Mouse (Mus musculus) activated CD4-positive, CD25-positive, alpha-beta regulatory T cell, adult 9 weeks (primary cell): ENCODE results near the gene Cacng1. TPM values are rescaled to one million over a fixed set of nuclear protein-coding genes. Genes with fewer than 3 reads are reported as not detected.

Source experiments
- polyA plus RNA-seq: library from polyadenylated mRNA; unstranded; fragments of 100-300 nt; shearing (Covaris generic); gene quantifications from one replicate; pipeline ENCODE4 v1.2.1, GENCODE M21; 2017

The Cacng1 gene
- polyA plus RNA-seq = not detected

DNA sequence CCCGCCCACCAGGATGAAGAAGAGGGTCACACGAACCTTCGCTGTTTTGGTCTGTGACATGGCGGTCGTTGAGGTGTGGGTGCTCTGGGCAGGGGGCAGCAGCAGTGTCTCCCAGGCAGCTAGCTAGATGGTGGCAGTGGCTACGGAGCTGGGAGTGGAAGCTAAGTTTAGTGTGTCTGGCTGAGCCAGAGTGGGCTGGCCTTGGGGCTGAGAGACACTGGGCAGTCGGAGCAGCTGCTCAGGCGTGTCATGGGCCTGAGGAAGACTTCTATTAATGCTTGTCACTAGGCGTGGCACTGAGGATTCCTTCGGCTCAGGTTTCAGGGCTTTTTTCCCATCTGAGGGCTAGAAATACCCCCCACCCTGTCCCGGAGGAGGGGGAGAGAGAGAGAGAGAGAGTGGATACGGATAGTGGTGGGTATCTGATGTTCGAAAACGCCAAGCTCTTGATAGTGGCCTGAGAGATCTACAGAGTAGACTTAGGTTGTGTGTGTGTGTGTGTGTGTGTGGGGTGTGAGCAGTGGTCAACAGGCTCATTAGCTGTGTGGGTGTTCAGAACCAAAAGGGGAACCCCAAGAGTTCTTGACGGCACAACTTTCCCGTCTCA, at the start of gene Cacng1:
Cacng1 (minus strand) TSS at position 191 of the 607 bp plus-strand sequence.

Other genes starting within 250 kb of the Cacng1 start
- 77.8 TPM for gene Pitpnc1, start 245.8 kb downstream of the Cacng1 start, polyA plus RNA-seq
- gene Psmd12, start 237.0 kb downstream of the Cacng1 start, polyA plus RNA-seq = 137 TPM
- 56.9 TPM for gene Helz, start 168.6 kb downstream of the Cacng1 start, polyA plus RNA-seq
- not detected for gene Cacng4, start 78.0 kb upstream of the Cacng1 start, polyA plus RNA-seq
- not detected for gene Cacng5, start 198.5 kb upstream of the Cacng1 start, polyA plus RNA-seq